Mouse (Mus musculus) limb, embryonic 11.5 days (tissue): ENCODE measurements around the gene Pskh1. TPM values are rescaled to one million over a fixed set of nuclear protein-coding genes. Genes with fewer than 3 reads are reported as not detected.

Experiments
- ATAC-seq: fragments of 200-750 bp; cut with Nextera tagmentation; 2 replicates; pipeline ENCODE4 v1.8.0; 2017; ENCODE audit warnings: low read depth; ENCODE audit not compliant: insufficient number of reproducible peaks, low FRiP score, low TSS enrichment
- DNase-seq: peaks from one replicate; pipeline ENCODE4 v3.0.0-alpha.2; 2015; ENCODE audit warnings: low spot score
- H3K27ac ChIP-seq: fragments of 300-500 bp; sonication (generic); replicated peaks from 2 replicates; pipeline ENCODE4 v1.5.1; 2014; ENCODE audit warnings: low read depth, mild to moderate bottlenecking, low read length
- H3K27me3 ChIP-seq: fragments of 300-500 bp; sonication (generic); 2 replicates; pipeline ENCODE4 v1.6.1; 2014; ENCODE audit warnings: mild to moderate bottlenecking, low read length, mixed read lengths; ENCODE audit not compliant: control insufficient read depth, insufficient read depth
- H3K36me3 ChIP-seq: fragments of 300-500 bp; sonication (generic); 2 replicates; pipeline ENCODE4 v1.6.1; 2014; ENCODE audit warnings: mild to moderate bottlenecking, low read length, moderate library complexity, mixed read lengths; ENCODE audit not compliant: control insufficient read depth, insufficient read depth
- H3K4me1 ChIP-seq: fragments of 300-500 bp; sonication (generic); 2 replicates; pipeline ENCODE4 v1.6.1; 2014; ENCODE audit warnings: low read length, mixed read lengths; ENCODE audit not compliant: control insufficient read depth, insufficient read depth
- H3K4me2 ChIP-seq: fragments of 300-500 bp; sonication (generic); 2 replicates; pipeline ENCODE4 v1.6.1; 2014; ENCODE audit warnings: low read depth, mild to moderate bottlenecking, moderate library complexity; ENCODE audit not compliant: severe bottlenecking
- H3K4me3 ChIP-seq: fragments of 300-500 bp; sonication (generic); 2 replicates; pipeline ENCODE4 v1.5.1; 2014; ENCODE audit warnings: low read depth, low read length
- H3K9ac ChIP-seq: fragments of 300-500 bp; sonication (generic); 2 replicates; pipeline ENCODE4 v1.6.1; 2014; ENCODE audit warnings: mild to moderate bottlenecking, low read length
- H3K9me3 ChIP-seq: fragments of 300-500 bp; sonication (generic); 2 replicates; pipeline ENCODE4 v1.6.1; 2016; ENCODE audit warnings: low read length; ENCODE audit not compliant: control insufficient read depth
- WGBS: fragments of 180-500 bp; shearing (Covaris S2); extraction: QIAGEN DNeasy Blood & Tissue Kit; methylation state at CpG from one replicate; pipeline ENCODE4 v1.1.7; 2014; 5-methylcytosine and 5-hydroxymethylcytosine counted together
- polyA plus RNA-seq: library from polyadenylated mRNA; unstranded; fragments of >200 nt; fragmentation: Nextera tagmentation; extraction: Ambion mirVana; gene quantifications from 2 replicates; pipeline ENCODE4 v1.2.1, GENCODE M21; 2014

The Pskh1 gene
- polyA plus RNA-seq, 1 experiment from 2014 or later = 28.9 TPM

DNA sequence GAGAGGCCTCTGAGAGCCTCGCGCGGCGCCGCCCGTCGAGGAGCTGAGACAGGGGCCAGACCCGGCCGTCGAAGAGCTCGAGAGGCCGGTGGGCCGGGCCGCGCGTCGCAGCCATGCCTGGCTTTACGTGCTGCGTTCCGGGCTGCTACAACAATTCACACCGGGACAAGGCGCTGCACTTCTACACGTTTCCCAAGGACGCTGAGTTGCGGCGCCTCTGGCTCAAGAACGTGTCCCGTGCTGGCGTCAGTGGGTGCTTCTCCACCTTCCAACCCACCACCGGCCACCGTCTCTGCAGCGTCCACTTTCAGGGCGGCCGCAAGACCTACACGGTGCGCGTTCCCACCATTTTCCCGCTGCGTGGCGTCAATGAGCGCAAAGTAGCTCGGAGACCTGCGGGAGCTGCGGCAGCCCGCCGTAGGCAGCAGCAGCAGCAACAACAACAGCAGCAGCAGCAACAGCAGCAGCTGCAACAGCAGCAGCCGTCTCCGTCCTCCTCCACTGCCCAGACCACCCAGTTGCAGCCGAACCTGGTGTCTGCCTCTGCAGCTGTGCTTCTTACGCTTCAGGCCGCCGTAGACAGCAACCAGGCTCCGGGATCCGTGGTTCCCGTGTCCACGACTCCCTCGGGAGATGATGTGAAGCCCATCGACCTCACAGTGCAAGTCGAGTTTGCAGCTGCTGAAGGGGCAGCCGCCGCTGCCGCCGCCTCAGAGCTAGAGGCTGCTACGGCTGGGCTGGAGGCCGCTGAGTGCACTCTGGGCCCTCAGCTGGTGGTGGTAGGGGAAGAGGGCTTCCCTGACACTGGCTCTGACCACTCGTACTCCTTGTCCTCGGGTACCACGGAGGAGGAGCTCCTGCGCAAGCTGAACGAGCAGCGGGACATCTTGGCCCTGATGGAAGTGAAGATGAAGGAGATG is 44.7 kb upstream of the Pskh1 start:
- peak overlapping the region; percentile 81 for H3K9ac ChIP-seq
- ATAC-seq (0 out of 2 replicates have a peak, but pooled peaks have one; percentile 4), DNase-seq (peak; percentile 69)
- no peaks in the 10 kb centered on the region for H3K36me3 ChIP-seq
- no peaks in the 10 kb centered on the region for H3K27me3 ChIP-seq
- peak overlapping the region; percentile 31 for H3K27ac ChIP-seq
- H3K4me2 ChIP-seq = peak overlapping the region; percentile 94
- no peaks in the 10 kb centered on the region for H3K9me3 ChIP-seq
- H3K4me3 ChIP-seq = peak overlapping the region; percentile 85
- peaks cover 17% of the 10 kb centered on the region for H3K4me1 ChIP-seq
- WGBS = under 1% methylated on average over 67 of the region's 71 CpGs

- no peak overlapping the region for H3K27ac ChIP-seq
- peak overlapping the region; percentile 81 for H3K9ac ChIP-seq
- H3K27me3 ChIP-seq = no peaks in the 10 kb centered on the region
- peak overlapping the region; percentile 85 for H3K4me3 ChIP-seq
- H3K36me3 ChIP-seq = no peaks in the 10 kb centered on the region
- ATAC-seq (no peak), DNase-seq (no peak)
- WGBS = 20% methylated on average over 15 of the region's 15 CpGs
- H3K9me3 ChIP-seq = no peaks in the 10 kb centered on the region
- peaks cover 16% of the 10 kb centered on the region for H3K4me1 ChIP-seq
- H3K4me2 ChIP-seq = peak overlapping the region; percentile 94
These were observed 43.9 kb upstream of the Pskh1 start for GRCm38 (mm10) chr8:105856168-105856835.

DNA sequence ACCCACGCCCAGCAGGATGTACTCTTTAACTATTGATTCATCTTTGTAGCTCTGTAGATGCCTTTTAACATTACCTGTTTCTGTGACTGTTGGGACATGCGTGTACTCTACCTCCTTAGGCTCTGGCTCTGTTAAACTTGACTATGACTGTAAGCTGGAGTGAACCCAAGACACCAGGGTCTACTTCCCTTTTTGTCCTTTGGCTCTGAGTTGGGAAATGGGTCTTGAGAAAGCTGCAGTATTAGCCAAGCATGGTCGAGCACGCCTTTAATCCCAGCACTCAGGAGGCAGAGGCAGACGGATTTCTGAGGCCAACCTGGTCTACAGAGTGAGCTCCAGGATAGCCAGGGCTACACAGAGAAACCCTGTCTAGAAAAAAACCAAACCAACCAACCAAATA is 41.7 kb upstream of the Pskh1 start:
- Histone ChIP-seq H3K4me3 (no peak overlapping the region), H3K36me3 (no peaks in the 10 kb centered on the region; the same call in none of the 2 replicates), H3K4me1 (peaks cover 16% of the 10 kb centered on the region), H3K27me3 (no peaks in the 10 kb centered on the region), H3K9me3 (no peaks in the 10 kb centered on the region), H3K27ac (no peak overlapping the region), H3K9ac (no peak overlapping the region), H3K4me2 (no peak overlapping the region)
- no peak for DNase-seq
- ATAC-seq = no peak
- 87% methylated on average over 5 of the region's 5 CpGs for WGBS

DNA sequence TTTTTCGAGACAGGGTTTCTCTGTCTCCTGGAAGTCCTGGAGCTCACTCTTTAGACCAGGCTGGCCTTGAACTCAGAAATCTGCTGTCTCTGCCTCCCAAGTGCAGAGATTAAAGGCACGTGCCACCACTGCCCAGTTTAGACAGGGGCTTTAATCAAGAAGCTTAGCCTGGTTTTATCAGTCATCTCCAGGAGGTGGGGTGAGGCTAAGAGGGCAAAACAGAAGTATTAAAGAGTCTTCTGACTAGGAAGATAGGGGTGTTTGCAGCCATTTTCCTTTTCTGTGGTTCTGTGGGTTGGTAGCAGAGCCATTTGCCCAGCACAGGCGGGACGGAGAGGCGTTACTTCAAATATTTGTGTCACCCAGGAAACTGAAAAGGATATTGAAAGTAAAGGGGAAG is 40.9 kb upstream of the Pskh1 start:
- Histone ChIP-seq H3K9ac (no peak overlapping the region), H3K9me3 (no peaks in the 10 kb centered on the region), H3K4me3 (no peak overlapping the region), H3K4me2 (no peak overlapping the region; the same call in 1 of the 2 replicates), H3K27ac (no peak overlapping the region), H3K36me3 (peaks cover under 1% of the 10 kb centered on the region), H3K4me1 (peaks cover 16% of the 10 kb centered on the region), H3K27me3 (no peaks in the 10 kb centered on the region)
- WGBS = 83% methylated on average over 5 of the region's 5 CpGs
- DNase-seq (no peak), ATAC-seq (no peak)

- Histone ChIP-seq H3K4me3 (peak within 1 kb of the TSS; percentile 91), H3K9me3 (no peaks in the 10 kb centered on the region), H3K27me3 (no peaks in the 10 kb centered on the region), H3K4me2 (peak within 1 kb of the TSS; percentile 69), H3K4me1 (peaks cover 16% of the 10 kb centered on the region), H3K27ac (peak within 1 kb of the TSS; percentile 75), H3K9ac (peak within 1 kb of the TSS; percentile 91), H3K36me3 (peaks cover 2% of the 10 kb centered on the region)
- DNase-seq = peak; percentile 97
- WGBS = under 1% methylated on average over 54 of the region's 59 CpGs
- peak; percentile 98 for ATAC-seq
These were observed 39.9 kb upstream of the Pskh1 start, which contains the start of gene Nutf2 for GRCm38 (mm10) chr8:105860143-105860981. Gene Nutf2, plus strand, starts transcription at chr8:105860580.

DNA sequence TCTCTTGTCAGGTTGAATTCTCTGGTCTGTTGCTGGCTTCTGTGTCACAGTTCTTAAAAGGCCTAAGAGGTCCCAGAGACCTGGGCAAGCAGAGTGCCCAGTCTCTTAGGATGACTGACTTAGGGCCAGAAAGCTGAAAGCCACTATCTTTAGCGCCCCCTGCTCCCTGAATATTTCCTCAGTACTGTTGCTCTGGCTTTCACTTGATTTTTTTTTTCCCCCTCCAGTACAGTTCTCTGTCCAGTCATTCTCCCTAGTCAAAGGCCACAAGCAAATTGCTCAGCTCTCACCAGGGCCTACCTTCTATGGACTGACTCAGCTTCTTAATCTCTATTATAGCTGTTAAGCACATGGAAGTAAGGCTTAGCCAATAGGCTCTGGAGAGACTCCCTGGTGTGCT is 38.3 kb upstream of the Pskh1 start:
- peaks cover 10% of the 10 kb centered on the region for H3K36me3 ChIP-seq
- H3K9ac ChIP-seq = peak overlapping the region; percentile 91; the same call in 1 of the 2 replicates
- H3K4me3 ChIP-seq = peak overlapping the region; percentile 91
- WGBS = 5% methylated on average over 1 of the region's 1 CpGs
- no peaks in the 10 kb centered on the region for H3K27me3 ChIP-seq
- peaks cover 11% of the 10 kb centered on the region for H3K4me1 ChIP-seq
- DNase-seq (no peak), ATAC-seq (no peak)
- H3K4me2 ChIP-seq = peak overlapping the region; percentile 69
- no peaks in the 10 kb centered on the region for H3K9me3 ChIP-seq
- no peak overlapping the region for H3K27ac ChIP-seq

DNA sequence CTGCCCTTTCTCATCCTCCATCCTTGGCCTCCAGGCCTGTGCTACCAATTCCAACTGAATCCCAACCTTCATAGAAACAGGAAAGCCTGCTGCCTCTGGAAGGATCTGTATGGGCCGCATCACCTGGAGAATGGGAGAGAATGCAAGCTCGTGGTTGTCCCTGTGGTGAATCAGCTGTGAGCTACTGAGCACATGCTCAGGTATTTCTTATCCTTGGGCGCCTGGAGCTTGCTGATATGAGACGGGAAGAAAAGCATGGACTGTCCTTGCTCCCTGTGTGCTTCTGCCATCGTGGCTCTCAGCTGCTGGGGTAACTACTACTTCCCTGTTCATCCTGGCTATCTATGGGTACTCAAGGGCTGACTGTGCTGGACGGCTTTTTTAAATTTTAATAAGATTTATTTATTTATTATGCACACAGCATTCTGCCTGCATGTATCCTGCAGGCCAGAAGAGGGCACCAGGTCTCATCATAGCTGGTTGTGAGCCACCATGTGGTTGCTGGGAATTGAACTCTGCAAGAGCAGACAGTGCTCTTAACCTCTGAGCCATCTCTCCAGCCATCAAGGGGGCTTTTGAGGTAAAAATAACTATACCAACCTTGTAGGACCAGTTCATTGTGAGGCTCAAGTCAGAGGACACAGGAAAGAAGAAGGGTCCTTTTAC is 33.7 kb upstream of the Pskh1 start:
- ATAC-seq (no peak), DNase-seq (no peak)
- no peak overlapping the region for H3K9ac ChIP-seq
- peaks cover 24% of the 10 kb centered on the region for H3K36me3 ChIP-seq
- no peak overlapping the region for H3K4me2 ChIP-seq
- H3K27me3 ChIP-seq = no peaks in the 10 kb centered on the region
- no peaks in the 10 kb centered on the region for H3K4me1 ChIP-seq
- no peaks in the 10 kb centered on the region for H3K9me3 ChIP-seq
- H3K4me3 ChIP-seq = no peak overlapping the region
- H3K27ac ChIP-seq = no peak overlapping the region
- WGBS = 85% methylated on average over 6 of the region's 6 CpGs
